Mouse (Mus musculus) limb, embryonic 11.5 days (tissue): ENCODE data around the gene Tmem100. TPM values are rescaled to one million over a fixed set of nuclear protein-coding genes. Genes with fewer than 3 reads are reported as not detected.

Experiments used
- ATAC-seq: fragments of 200-750 bp; cut with Nextera tagmentation; 2 replicates; pipeline ENCODE4 v1.8.0; 2017; ENCODE audit warnings: low read depth; ENCODE audit not compliant: insufficient number of reproducible peaks, low FRiP score, low TSS enrichment
- DNase-seq: peaks from one replicate; pipeline ENCODE4 v3.0.0-alpha.2; 2015; ENCODE audit warnings: low spot score
- H3K27ac ChIP-seq: fragments of 300-500 bp; sonication (generic); replicated peaks from 2 replicates; pipeline ENCODE4 v1.5.1; 2014; ENCODE audit warnings: low read depth, mild to moderate bottlenecking, low read length
- H3K27me3 ChIP-seq: fragments of 300-500 bp; sonication (generic); 2 replicates; pipeline ENCODE4 v1.6.1; 2014; ENCODE audit warnings: mild to moderate bottlenecking, low read length, mixed read lengths; ENCODE audit not compliant: control insufficient read depth, insufficient read depth
- H3K36me3 ChIP-seq: fragments of 300-500 bp; sonication (generic); 2 replicates; pipeline ENCODE4 v1.6.1; 2014; ENCODE audit warnings: mild to moderate bottlenecking, low read length, moderate library complexity, mixed read lengths; ENCODE audit not compliant: control insufficient read depth, insufficient read depth
- H3K4me1 ChIP-seq: fragments of 300-500 bp; sonication (generic); 2 replicates; pipeline ENCODE4 v1.6.1; 2014; ENCODE audit warnings: low read length, mixed read lengths; ENCODE audit not compliant: control insufficient read depth, insufficient read depth
- H3K4me2 ChIP-seq: fragments of 300-500 bp; sonication (generic); 2 replicates; pipeline ENCODE4 v1.6.1; 2014; ENCODE audit warnings: low read depth, mild to moderate bottlenecking, moderate library complexity; ENCODE audit not compliant: severe bottlenecking
- H3K4me3 ChIP-seq: fragments of 300-500 bp; sonication (generic); 2 replicates; pipeline ENCODE4 v1.5.1; 2014; ENCODE audit warnings: low read depth, low read length
- H3K9ac ChIP-seq: fragments of 300-500 bp; sonication (generic); 2 replicates; pipeline ENCODE4 v1.6.1; 2014; ENCODE audit warnings: mild to moderate bottlenecking, low read length
- H3K9me3 ChIP-seq: fragments of 300-500 bp; sonication (generic); 2 replicates; pipeline ENCODE4 v1.6.1; 2016; ENCODE audit warnings: low read length; ENCODE audit not compliant: control insufficient read depth
- WGBS: fragments of 180-500 bp; shearing (Covaris S2); extraction: QIAGEN DNeasy Blood & Tissue Kit; methylation state at CpG from one replicate; pipeline ENCODE4 v1.1.7; 2014; 5-methylcytosine and 5-hydroxymethylcytosine counted together
- polyA plus RNA-seq: library from polyadenylated mRNA; unstranded; fragments of >200 nt; fragmentation: Nextera tagmentation; extraction: Ambion mirVana; gene quantifications from 2 replicates; pipeline ENCODE4 v1.2.1, GENCODE M21; 2014

Gene Tmem100
- polyA plus RNA-seq, 1 experiment from 2014 or later, result 8.2 TPM

DNA sequence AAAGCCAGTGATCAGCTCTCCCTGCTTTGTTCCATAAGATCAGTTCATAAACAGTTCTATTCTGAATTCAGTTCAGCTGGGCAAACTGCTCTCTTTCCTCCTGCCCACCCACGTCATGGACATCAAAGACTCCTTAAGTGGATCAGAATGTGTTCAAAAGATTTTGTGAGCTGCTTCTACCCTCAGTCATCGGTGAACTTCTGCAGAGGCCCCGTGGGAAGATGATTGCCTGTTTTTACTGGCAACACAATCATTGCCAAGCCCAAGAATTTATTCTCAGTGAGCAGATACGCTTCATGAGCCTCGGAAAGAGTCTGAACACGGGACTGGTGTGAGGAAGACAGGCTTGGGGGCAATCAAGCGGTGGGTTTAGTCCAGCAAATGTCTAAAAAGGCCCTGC lies 2.9 kb upstream of the Tmem100 start:
- no peaks in the 10 kb centered on the region for H3K36me3 ChIP-seq
- WGBS, result 39% methylated on average over 7 of the region's 7 CpGs
- no peak for DNase-seq
- ATAC-seq, result no peak
- no peak overlapping the region for H3K4me2 ChIP-seq
- H3K4me3 ChIP-seq, result no peak overlapping the region
- H3K4me1 ChIP-seq, result peaks cover 6% of the 10 kb centered on the region
- H3K9me3 ChIP-seq, result no peaks in the 10 kb centered on the region
- no peak overlapping the region for H3K9ac ChIP-seq
- no peak overlapping the region for H3K27ac ChIP-seq
- H3K27me3 ChIP-seq, result peaks cover 5% of the 10 kb centered on the region; the same call in 1 of the 2 replicates

- WGBS, result 94% methylated on average over 8 of the region's 8 CpGs
- peaks cover 5% of the 10 kb centered on the region; the same call in 1 of the 2 replicates for H3K27me3 ChIP-seq
- no peak overlapping the region for H3K27ac ChIP-seq
- no peak overlapping the region for H3K4me3 ChIP-seq
- H3K9ac ChIP-seq, result no peak overlapping the region
- H3K36me3 ChIP-seq, result no peaks in the 10 kb centered on the region
- DNase-seq, result no peak
- ATAC-seq, result no peak
- H3K9me3 ChIP-seq, result no peaks in the 10 kb centered on the region
- H3K4me1 ChIP-seq, result peaks cover 6% of the 10 kb centered on the region
- H3K4me2 ChIP-seq, result no peak overlapping the region
These were observed 1.4 kb upstream of the Tmem100 start for GRCm38 (mm10) chr11:90028746-90029145.

GRCm38 (mm10) chr11:90029354-90029753 lies 794 bp upstream of the Tmem100 start:
- ATAC-seq, result no peak

DNA sequence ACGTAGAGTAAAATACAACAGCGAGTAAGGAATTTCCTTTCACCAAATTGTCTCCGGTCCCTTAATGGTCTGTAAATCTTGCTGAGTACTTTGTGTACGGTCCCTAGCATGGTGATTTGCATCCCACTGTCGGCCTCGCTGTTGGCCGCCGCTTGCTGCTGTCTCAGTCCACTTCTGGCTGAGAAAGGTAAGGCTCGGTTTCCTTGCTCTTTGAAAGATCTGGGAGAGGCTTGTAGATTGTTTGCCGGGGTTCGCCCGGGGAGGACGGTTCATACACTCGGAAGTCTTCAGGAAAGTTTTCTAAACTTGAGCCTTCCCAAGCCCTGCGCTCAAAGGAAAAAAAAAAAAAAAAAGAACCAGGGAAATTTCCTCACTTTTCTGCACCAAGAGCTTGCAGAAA lies 409 bp downstream of the Tmem100 start:
- H3K9me3 ChIP-seq, result no peaks in the 10 kb centered on the region
- peaks cover 5% of the 10 kb centered on the region; the same call in 1 of the 2 replicates for H3K27me3 ChIP-seq
- H3K36me3 ChIP-seq, result no peaks in the 10 kb centered on the region
- H3K4me2 ChIP-seq, result peak overlapping the region; percentile 52
- peak; percentile 79 for DNase-seq
- peak overlapping the region; percentile 43 for H3K9ac ChIP-seq
- peaks cover 6% of the 10 kb centered on the region for H3K4me1 ChIP-seq
- H3K4me3 ChIP-seq, result peak overlapping the region; percentile 31
- under 1% methylated on average over 15 of the region's 15 CpGs for WGBS
- H3K27ac ChIP-seq, result no peak overlapping the region
- ATAC-seq, result no peak

More at GRCm38 (mm10) chr11:90029354-90029753, 794 bp upstream of the Tmem100 start:
- Histone ChIP-seq H3K36me3 (no peaks in the 10 kb centered on the region), H3K9me3 (no peaks in the 10 kb centered on the region), H3K27me3 (peaks cover 5% of the 10 kb centered on the region; the same call in 1 of the 2 replicates), H3K4me1 (peaks cover 6% of the 10 kb centered on the region), H3K4me3 (no peak overlapping the region), H3K27ac (no peak overlapping the region), H3K9ac (no peak overlapping the region), H3K4me2 (peak overlapping the region; percentile 33; the same call in 1 of the 2 replicates)
- DNase-seq, result no peak
- WGBS, result 24% methylated on average over 10 of the region's 10 CpGs

DNA sequence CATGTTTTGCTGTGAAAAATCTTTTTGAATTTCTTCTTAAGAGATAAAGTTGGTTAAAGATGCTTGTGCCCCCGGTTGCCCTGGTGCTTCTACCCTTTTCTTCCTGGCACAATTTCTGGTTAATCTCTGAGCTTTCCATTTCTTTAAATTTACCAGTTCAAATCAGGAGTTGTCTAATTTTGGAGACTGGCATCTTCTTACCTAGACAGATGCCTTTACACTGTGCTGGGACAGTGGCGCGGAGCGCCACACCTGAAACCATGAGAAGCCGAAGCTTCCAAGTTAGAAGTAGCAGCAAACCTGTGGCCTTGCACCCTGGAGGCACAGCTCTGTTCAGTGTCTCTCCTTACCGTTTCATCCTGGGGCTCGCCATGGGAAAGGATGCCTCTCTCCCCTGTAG lies 928 bp downstream of the Tmem100 start:
- ATAC-seq, result no peak
- WGBS, result 23% methylated on average over 7 of the region's 7 CpGs

DNA sequence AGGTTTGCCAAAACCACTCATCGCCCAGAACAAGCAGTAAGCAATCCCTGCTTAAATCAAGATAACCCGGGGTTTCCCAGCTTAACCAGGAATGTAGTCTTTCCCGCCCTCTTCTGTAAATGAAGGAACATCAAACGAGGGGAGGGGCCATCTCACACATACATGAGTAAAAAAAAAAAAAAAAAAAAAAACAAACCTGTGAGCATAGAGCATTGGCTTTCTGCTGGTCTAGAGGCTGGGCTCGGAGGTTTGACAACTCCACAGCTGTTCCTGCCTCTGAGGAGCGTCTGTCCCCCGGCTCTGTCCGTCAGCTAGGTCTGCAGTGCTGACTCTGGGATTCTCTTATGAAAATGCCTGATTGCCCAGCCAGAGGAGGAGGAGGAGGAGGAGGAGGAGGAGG lies 2.7 kb downstream of the Tmem100 start:
- Histone ChIP-seq H3K36me3 (no peaks in the 10 kb centered on the region), H3K4me2 (peak overlapping the region; percentile 20; the same call in 1 of the 2 replicates), H3K9ac (no peak overlapping the region), H3K4me3 (0 out of 2 replicates have a peak overlapping the region, but pooled peaks have one; percentile 5), H3K9me3 (no peaks in the 10 kb centered on the region), H3K4me1 (peaks cover 6% of the 10 kb centered on the region), H3K27me3 (peaks cover 5% of the 10 kb centered on the region; the same call in 1 of the 2 replicates), H3K27ac (no peak overlapping the region)
- no peak for DNase-seq
- no peak for ATAC-seq
- WGBS, result 5% methylated on average over 8 of the region's 8 CpGs

More for the DNA sequence above, 928 bp downstream of the Tmem100 start:
- Histone ChIP-seq H3K4me1 (peaks cover 6% of the 10 kb centered on the region), H3K9me3 (no peaks in the 10 kb centered on the region), H3K27me3 (peaks cover 5% of the 10 kb centered on the region; the same call in 1 of the 2 replicates), H3K27ac (no peak overlapping the region), H3K9ac (peak overlapping the region; percentile 43), H3K4me3 (peak overlapping the region; percentile 31), H3K36me3 (no peaks in the 10 kb centered on the region), H3K4me2 (peak overlapping the region; percentile 52)
- DNase-seq, result no peak

GRCm38 (mm10) chr11:90033442-90033841 lies 3.3 kb downstream of the Tmem100 start:
- Histone ChIP-seq H3K4me1 (peaks cover 6% of the 10 kb centered on the region), H3K4me3 (no peak overlapping the region), H3K27me3 (peaks cover 5% of the 10 kb centered on the region; the same call in 1 of the 2 replicates), H3K36me3 (no peaks in the 10 kb centered on the region), H3K9ac (no peak overlapping the region), H3K4me2 (peak overlapping the region; percentile 20; the same call in 1 of the 2 replicates), H3K9me3 (no peaks in the 10 kb centered on the region), H3K27ac (no peak overlapping the region)
- no peak for ATAC-seq
- 38% methylated on average over 5 of the region's 5 CpGs for WGBS
- DNase-seq, result no peak

DNA sequence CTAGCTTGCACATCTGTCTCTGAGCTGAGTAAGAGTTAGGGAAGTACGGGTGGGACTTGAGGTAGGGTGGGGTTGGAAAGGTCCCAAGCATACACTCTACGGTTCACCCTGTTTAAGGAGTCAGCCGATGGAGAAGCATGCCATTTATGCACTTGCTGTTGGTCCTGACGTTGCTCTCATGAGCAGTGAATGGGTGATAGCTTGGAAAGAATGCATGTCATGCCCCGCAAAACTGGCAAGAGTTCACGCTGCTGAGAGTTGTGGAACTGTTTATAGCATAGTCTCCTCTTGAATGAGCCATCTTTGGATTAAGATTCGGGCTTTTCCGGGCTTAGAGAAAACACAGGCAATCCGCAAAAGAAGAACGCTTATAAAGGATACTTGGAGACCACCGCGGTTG lies 4.5 kb downstream of the Tmem100 start:
- H3K27me3 ChIP-seq, result peaks cover 5% of the 10 kb centered on the region; the same call in 1 of the 2 replicates
- ATAC-seq, result no peak
- H3K36me3 ChIP-seq, result no peaks in the 10 kb centered on the region
- H3K4me2 ChIP-seq, result no peak overlapping the region
- DNase-seq, result no peak
- WGBS, result 93% methylated on average over 12 of the region's 12 CpGs
- no peak overlapping the region for H3K27ac ChIP-seq
- H3K4me1 ChIP-seq, result peaks cover 6% of the 10 kb centered on the region
- H3K9me3 ChIP-seq, result no peaks in the 10 kb centered on the region
- H3K9ac ChIP-seq, result no peak overlapping the region
- H3K4me3 ChIP-seq, result no peak overlapping the region

GRCm38 (mm10) chr11:90035532-90035931 lies 5.4 kb downstream of the Tmem100 start:
- peaks cover 5% of the 10 kb centered on the region; the same call in 1 of the 2 replicates for H3K27me3 ChIP-seq
- ATAC-seq, result no peak
- WGBS, result 92% methylated on average over 14 of the region's 14 CpGs

More at GRCm38 (mm10) chr11:90035532-90035931, 5.4 kb downstream of the Tmem100 start:
- Histone ChIP-seq H3K4me1 (peaks cover 6% of the 10 kb centered on the region; the same call in 1 of the 2 replicates), H3K4me2 (no peak overlapping the region), H3K36me3 (no peaks in the 10 kb centered on the region), H3K27ac (no peak overlapping the region), H3K4me3 (no peak overlapping the region), H3K9ac (no peak overlapping the region), H3K9me3 (no peaks in the 10 kb centered on the region)
- DNase-seq, result no peak
